Comparison of ENCODE assay signal across 17 mouse cellular contexts in the genomic region with DNA sequence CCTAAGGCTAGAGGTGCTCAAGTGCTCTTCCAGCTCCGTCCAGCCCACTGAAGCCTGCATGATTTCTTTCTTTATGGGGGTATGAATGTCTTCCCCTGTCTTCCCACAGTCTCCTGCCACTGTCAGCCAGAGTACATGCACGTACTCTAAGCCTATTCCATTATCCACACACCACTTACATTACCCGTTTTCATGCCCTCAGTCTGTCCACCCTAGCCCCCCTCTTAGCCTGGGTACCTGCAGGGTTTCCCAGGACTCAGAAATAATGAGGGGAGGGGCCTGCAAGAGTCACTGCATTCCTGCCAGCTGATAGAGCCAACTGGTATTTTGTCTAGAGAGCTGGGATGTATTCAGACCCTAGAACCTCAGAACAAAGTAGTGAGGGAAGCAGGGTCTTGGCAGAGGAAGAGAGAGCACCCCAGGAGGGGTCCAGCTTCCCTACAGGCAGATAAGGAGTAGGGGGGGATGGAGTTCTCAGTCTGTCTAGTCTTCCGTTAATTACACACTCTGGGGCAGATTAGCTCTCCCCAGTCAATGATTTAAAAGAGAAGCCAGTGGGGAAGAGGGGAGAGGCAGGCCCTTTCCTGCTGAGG. TPM values are rescaled to one million over a fixed set of nuclear protein-coding genes. Genes with fewer than 3 reads are reported as not detected.
DNase-seq lines count a peak whose midpoint lies in the region; ATAC-seq lines count a peak whose summit lies in the region.
"Had no signal": no experiment of that assay in that cellular context is flagged by ENCODE, and none has a peak within 500 bp of the region (broad histone marks: within the 10 kb centered on the region; RNA-seq: fewer than 3 reads in every experiment).

No protein-coding gene starts in this region.

- peaks cover 25% of the 10 kb centered on the region for H3K36me3 ChIP-seq in limb, embryonic 11.5 days (ENCODE audit: control insufficient read depth, insufficient read depth, low read length)
- H3K36me3 ChIP-seq in limb, embryonic 10.5 days: peaks cover 59% of the 10 kb centered on the region
- H3K36me3 ChIP-seq in embryonic facial prominence, embryonic 15.5 days: peaks cover 49% of the 10 kb centered on the region
- peaks cover 45% of the 10 kb centered on the region for H3K36me3 ChIP-seq in limb, embryonic 15.5 days

- H3K27me3 ChIP-seq in limb, embryonic 11.5 days (ENCODE audit: control insufficient read depth, insufficient read depth, low read length): no peaks in the 10 kb centered on the region
- no peaks in the 10 kb centered on the region for H3K27me3 ChIP-seq in limb, embryonic 10.5 days (ENCODE audit: low read depth, poor library complexity, severe bottlenecking)
- no peaks in the 10 kb centered on the region for H3K27me3 ChIP-seq in embryonic facial prominence, embryonic 15.5 days
- no peaks in the 10 kb centered on the region for H3K27me3 ChIP-seq in limb, embryonic 15.5 days
- H3K27me3 ChIP-seq: intestine, embryonic 15.5 days had no signal

- no peak overlapping the region for H3K4me3 ChIP-seq in limb, embryonic 11.5 days (ENCODE audit: low read depth, low read length)
- no peak overlapping the region for H3K4me3 ChIP-seq in limb, embryonic 10.5 days
- no peak overlapping the region for H3K4me3 ChIP-seq in embryonic facial prominence, embryonic 15.5 days (replicated peaks)
- H3K4me3 ChIP-seq in limb, embryonic 15.5 days: no peak overlapping the region
- H3K4me3 ChIP-seq: erythroblast, embryonic 14.5 days; intestine, embryonic 15.5 days had no signal

- WGBS in limb, embryonic 11.5 days: 49% methylated on average over 4 of the region's 4 CpGs
- 56% methylated on average over 4 of the region's 4 CpGs for WGBS in limb, embryonic 10.5 days
- WGBS in embryonic facial prominence, embryonic 15.5 days: 38% methylated on average over 4 of the region's 4 CpGs
- 33% methylated on average over 4 of the region's 4 CpGs for WGBS in limb, embryonic 15.5 days

- no peak overlapping the region for H3K4me2 ChIP-seq in limb, embryonic 11.5 days (ENCODE audit: low read depth, severe bottlenecking)
- H3K4me2 ChIP-seq in embryonic facial prominence, embryonic 15.5 days (replicated peaks): no peak overlapping the region
- no peak overlapping the region for H3K4me2 ChIP-seq in limb, embryonic 15.5 days
- H3K4me2 ChIP-seq: intestine, embryonic 15.5 days had no signal

- peak; percentile 79 for DNase-seq in heart, adult 11 months
- DNase-seq in heart, adult 9 months (ENCODE audit: low spot score in 2 of 2): no peak
- no peak for DNase-seq in limb, embryonic 11.5 days (ENCODE audit: low spot score)
- DNase-seq in limb, embryonic 10.5 days (ENCODE audit: low spot score): no peak
- DNase-seq in adrenal gland, postnatal 36 days: no peak
- DNase-seq in kidney, postnatal 36 days: no peak
- DNase-seq: adrenal gland, adult 8-10 months; gastrocnemius, postnatal 10 days; kidney, postnatal 4 days; layer of hippocampus, postnatal 36 days; right cerebral cortex, postnatal 14 days; thymus, adult 18-20 months had no signal

- H3K27ac ChIP-seq in limb, embryonic 11.5 days (replicated peaks; ENCODE audit: low read depth, low read length): no peak overlapping the region
- H3K27ac ChIP-seq in limb, embryonic 10.5 days: no peak overlapping the region
- peak overlapping the region; percentile 39; the same call in 1 of the 2 replicates for H3K27ac ChIP-seq in embryonic facial prominence, embryonic 15.5 days (replicated peaks)
- H3K27ac ChIP-seq in limb, embryonic 15.5 days: peak overlapping the region; percentile 59
- H3K27ac ChIP-seq: intestine, embryonic 15.5 days had no signal

- H3K9ac ChIP-seq in limb, embryonic 11.5 days (ENCODE audit: low read length): no peak overlapping the region
- no peak overlapping the region for H3K9ac ChIP-seq in embryonic facial prominence, embryonic 15.5 days
- no peak overlapping the region for H3K9ac ChIP-seq in limb, embryonic 15.5 days
- H3K9ac ChIP-seq: intestine, embryonic 15.5 days had no signal

- no peaks in the 10 kb centered on the region for H3K9me3 ChIP-seq in limb, embryonic 11.5 days (ENCODE audit: control insufficient read depth, low read length)
- H3K9me3 ChIP-seq in limb, embryonic 10.5 days (replicated peaks): no peaks in the 10 kb centered on the region
- no peaks in the 10 kb centered on the region for H3K9me3 ChIP-seq in embryonic facial prominence, embryonic 15.5 days (replicated peaks)
- no peaks in the 10 kb centered on the region for H3K9me3 ChIP-seq in limb, embryonic 15.5 days
- H3K9me3 ChIP-seq: intestine, embryonic 15.5 days had no signal

- H3K4me1 ChIP-seq in limb, embryonic 11.5 days (ENCODE audit: control insufficient read depth, insufficient read depth, low read length): peaks cover 8% of the 10 kb centered on the region; the same call in 1 of the 2 replicates
- H3K4me1 ChIP-seq in limb, embryonic 10.5 days: peaks cover 28% of the 10 kb centered on the region
- H3K4me1 ChIP-seq in embryonic facial prominence, embryonic 15.5 days: peaks cover 47% of the 10 kb centered on the region
- H3K4me1 ChIP-seq in limb, embryonic 15.5 days: peaks cover 49% of the 10 kb centered on the region

- peak; percentile 24; the same call in 1 of the 2 replicates for ATAC-seq in limb, embryonic 11.5 days (ENCODE audit: insufficient number of reproducible peaks, low FRiP score, low TSS enrichment, low read depth)
- ATAC-seq in embryonic facial prominence, embryonic 15.5 days (ENCODE audit: insufficient number of reproducible peaks, low FRiP score, low TSS enrichment, low read depth): no peak
- no peak for ATAC-seq in limb, embryonic 15.5 days (ENCODE audit: insufficient number of reproducible peaks, low FRiP score, low TSS enrichment, low read depth)
- ATAC-seq: intestine, embryonic 15.5 days had no signal

RNA-seq across cellular contexts. Expression of gene Ephb3, which starts 20.2 kb away (rescaled TPM):
- polyA plus RNA-seq in limb, embryonic 11.5 days (2014; fragmentation: Nextera tagmentation; extraction: Ambion mirVana): 33.1 and 35.7 TPM in 2 replicates
- 31.0 and 48.3 TPM in 2 replicates for polyA plus RNA-seq in limb, embryonic 10.5 days (2016; fragmentation: Nextera tagmentation; extraction: Ambion mirVana)
- 50.7 and 53.3 TPM in 2 replicates for polyA plus RNA-seq in embryonic facial prominence, embryonic 15.5 days (2015; fragmentation: Nextera tagmentation; extraction: Ambion mirVana)
- polyA plus RNA-seq in limb, embryonic 15.5 days (2015; fragmentation: Nextera tagmentation; extraction: Ambion mirVana): 33.0 and 43.8 TPM in 2 replicates
- 1 to 10 TPM; 1.2 to 1.3 TPM for total RNA-seq in adrenal gland, postnatal 36 days (2021)
- total RNA-seq: common myeloid progenitor, adult 5-6 weeks had no signal
- polyA plus RNA-seq: erythroblast, embryonic 14.5 days had no signal

Comparison
In these comparisons a context has a peak if more than half of its experiments do, and no peak if none do; other contexts are left out.
1. H3K27ac ChIP-seq: peak in embryonic facial prominence, embryonic 15.5 days (single experiment) and limb, embryonic 15.5 days (single experiment); none in limb, embryonic 11.5 days (single experiment) and limb, embryonic 10.5 days (single experiment).